Mouse (Mus musculus) erythroblast, embryonic 14.5 days (primary cell): Measurements from ENCODE around the gene Ambp. TPM values are rescaled to one million over a fixed set of nuclear protein-coding genes. Genes with fewer than 3 reads are reported as not detected.

ENCODE experiments used
- H3K27me3 ChIP-seq: 2 replicates; pipeline ENCODE4 v1.6.1; 2012; ENCODE audit warnings: inconsistent platforms; ENCODE audit not compliant: control insufficient read depth
- H3K36me3 ChIP-seq: 2 replicates; pipeline ENCODE4 v1.6.1; 2012; ENCODE audit warnings: mild to moderate bottlenecking, inconsistent platforms; ENCODE audit not compliant: control insufficient read depth
- H3K4me1 ChIP-seq: 2 replicates; pipeline ENCODE4 v1.6.1; 2012; ENCODE audit warnings: inconsistent platforms; ENCODE audit not compliant: control insufficient read depth
- H3K4me3 ChIP-seq: replicated peaks from 2 replicates; pipeline ENCODE3; 2012; ENCODE audit warnings: moderate library complexity, mild to moderate bottlenecking, inconsistent platforms
- H3K9me3 ChIP-seq: 2 replicates; pipeline ENCODE4 v1.6.1; 2012; ENCODE audit warnings: low read length, inconsistent platforms, mixed read lengths; ENCODE audit not compliant: control insufficient read depth
- GATA1 ChIP-seq: IDR thresholded peaks from 2 replicates; pipeline ENCODE4 v1.6.1; 2012; ENCODE audit warnings: low read length, inconsistent platforms, mixed read lengths
- TAL1 ChIP-seq: IDR thresholded peaks from 3 replicates; pipeline ENCODE4 v1.6.1; 2012; ENCODE audit warnings: low read length, inconsistent platforms, mixed read lengths
- polyA plus RNA-seq: library from polyadenylated mRNA; stranded (reverse); fragments of >175 nt; gene quantifications from 2 replicates; pipeline ENCODE4 v1.2.3, GENCODE M21; 2012

Ambp gene
- polyA plus RNA-seq, result 0.25 and 0.71 TPM in 2 replicates

- H3K4me1 ChIP-seq, result no peaks in the 10 kb centered on the region
- no peak for TF ChIP-seq GATA1
- H3K27me3 ChIP-seq, result no peaks in the 10 kb centered on the region
- H3K36me3 ChIP-seq, result peaks cover 5% of the 10 kb centered on the region; the same call in 1 of the 2 replicates
- H3K4me3 ChIP-seq, result peak within 1 kb of the TSS; percentile 56
- H3K9me3 ChIP-seq, result no peaks in the 10 kb centered on the region
Observed at GRCm38 (mm10) chr4:63154699-63155098, at the start of gene Ambp. TSS of gene Ambp (minus strand) at chr4:63154799.

GRCm38 (mm10) chr4:63203874-63204273, 49.3 kb upstream of the Ambp start:
- Histone ChIP-seq H3K36me3 (no peaks in the 10 kb centered on the region), H3K27me3 (no peaks in the 10 kb centered on the region), H3K4me1 (no peaks in the 10 kb centered on the region), H3K4me3 (no peak overlapping the region), H3K9me3 (no peaks in the 10 kb centered on the region)
- TF ChIP-seq GATA1 (no peak), TAL1 (no peak)

GRCm38 (mm10) chr4:63199366-63199765, 44.8 kb upstream of the Ambp start:
- H3K4me1 ChIP-seq, result no peaks in the 10 kb centered on the region
- TF ChIP-seq GATA1 (no peak), TAL1 (no peak)
- H3K4me3 ChIP-seq, result no peak overlapping the region
- H3K9me3 ChIP-seq, result no peaks in the 10 kb centered on the region
- no peaks in the 10 kb centered on the region for H3K27me3 ChIP-seq
- no peaks in the 10 kb centered on the region for H3K36me3 ChIP-seq

DNA sequence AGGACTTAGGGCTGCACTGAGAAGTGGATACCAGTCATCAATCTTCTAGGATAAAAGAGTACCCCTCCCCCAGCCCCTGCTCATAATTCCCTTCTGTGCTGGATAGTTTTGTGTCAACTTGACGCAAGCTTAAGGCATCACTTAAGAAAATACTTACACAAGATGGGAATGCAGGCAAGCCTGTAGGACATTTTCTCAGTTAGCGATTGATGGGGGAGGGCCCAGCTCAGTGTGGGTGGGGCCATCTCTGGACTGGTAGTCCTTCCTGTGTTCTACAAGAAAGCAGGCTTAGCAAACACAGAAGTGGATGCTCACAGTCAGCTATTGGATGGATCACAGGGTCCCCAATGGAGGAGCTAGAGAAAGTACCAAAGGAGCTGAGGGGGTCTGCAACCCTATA, 39.8 kb upstream of the Ambp start:
- H3K4me1 ChIP-seq, result no peaks in the 10 kb centered on the region
- H3K36me3 ChIP-seq, result no peaks in the 10 kb centered on the region
- no peak overlapping the region for H3K4me3 ChIP-seq
- no peaks in the 10 kb centered on the region for H3K27me3 ChIP-seq
- no peaks in the 10 kb centered on the region for H3K9me3 ChIP-seq
- no peak for TF ChIP-seq GATA1
- TF ChIP-seq TAL1, result no peak

- Histone ChIP-seq H3K9me3 (no peaks in the 10 kb centered on the region), H3K36me3 (no peaks in the 10 kb centered on the region), H3K4me1 (no peaks in the 10 kb centered on the region), H3K4me3 (no peak overlapping the region), H3K27me3 (no peaks in the 10 kb centered on the region)
- TF ChIP-seq TAL1 (no peak), GATA1 (no peak)
Observed at GRCm38 (mm10) chr4:63191641-63192040, 37.0 kb upstream of the Ambp start.

DNA sequence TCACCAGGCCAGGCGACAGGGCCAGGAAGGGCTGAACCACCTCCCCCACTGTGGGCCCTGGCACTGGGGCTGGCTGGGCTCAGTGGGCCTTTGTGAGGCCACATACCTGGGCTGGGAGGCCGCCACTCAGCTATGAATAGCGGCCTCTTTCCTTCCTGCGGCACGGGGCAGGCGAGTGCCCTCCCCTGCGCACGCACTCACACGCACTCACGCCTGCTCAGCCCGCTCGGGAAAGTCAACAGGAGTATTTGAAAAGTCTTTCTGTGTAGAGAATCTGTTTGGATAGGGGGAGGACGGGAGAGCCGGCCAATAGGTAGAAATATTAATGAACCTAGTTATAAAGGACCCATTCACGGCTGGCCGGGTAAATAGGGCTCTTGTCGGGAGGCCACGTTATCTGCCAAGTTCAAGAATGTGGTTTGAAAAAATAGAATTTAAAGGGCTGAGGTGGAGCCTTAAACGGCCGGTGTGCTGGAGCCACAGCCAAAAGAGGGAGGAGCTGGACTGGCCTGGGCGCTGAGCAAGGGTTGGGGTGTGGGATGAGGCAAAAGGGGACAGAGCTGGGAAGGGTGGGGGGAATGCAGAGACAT, 31.8 kb upstream of the Ambp start:
- H3K4me1 ChIP-seq, result no peaks in the 10 kb centered on the region
- H3K27me3 ChIP-seq, result no peaks in the 10 kb centered on the region
- H3K4me3 ChIP-seq, result no peak overlapping the region
- no peaks in the 10 kb centered on the region for H3K9me3 ChIP-seq
- TF ChIP-seq TAL1 (no peak), GATA1 (no peak)
- no peaks in the 10 kb centered on the region for H3K36me3 ChIP-seq

DNA sequence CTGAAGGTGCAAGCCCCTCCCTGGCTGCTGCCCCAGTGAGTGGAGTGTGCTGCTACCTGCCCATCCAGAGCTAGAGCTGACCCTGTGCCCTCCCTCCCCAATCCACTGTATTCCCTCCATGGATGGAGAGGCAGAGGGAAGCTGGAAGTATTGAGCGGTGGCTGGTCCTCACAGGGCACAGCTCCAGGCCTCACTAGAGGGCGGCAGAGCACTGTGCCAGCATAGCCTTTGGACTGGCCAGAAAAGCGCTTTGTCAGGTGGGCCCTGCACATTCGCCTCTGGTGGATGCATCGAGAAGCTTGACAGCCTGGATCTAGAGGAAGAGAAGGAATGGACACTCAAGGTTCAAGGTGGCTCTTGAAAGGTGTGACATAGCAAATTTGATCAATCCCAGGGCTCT, 27.0 kb upstream of the Ambp start:
- Histone ChIP-seq H3K4me3 (no peak overlapping the region), H3K36me3 (no peaks in the 10 kb centered on the region), H3K27me3 (no peaks in the 10 kb centered on the region), H3K4me1 (no peaks in the 10 kb centered on the region), H3K9me3 (no peaks in the 10 kb centered on the region)
- TF ChIP-seq GATA1 (no peak), TAL1 (no peak)

DNA sequence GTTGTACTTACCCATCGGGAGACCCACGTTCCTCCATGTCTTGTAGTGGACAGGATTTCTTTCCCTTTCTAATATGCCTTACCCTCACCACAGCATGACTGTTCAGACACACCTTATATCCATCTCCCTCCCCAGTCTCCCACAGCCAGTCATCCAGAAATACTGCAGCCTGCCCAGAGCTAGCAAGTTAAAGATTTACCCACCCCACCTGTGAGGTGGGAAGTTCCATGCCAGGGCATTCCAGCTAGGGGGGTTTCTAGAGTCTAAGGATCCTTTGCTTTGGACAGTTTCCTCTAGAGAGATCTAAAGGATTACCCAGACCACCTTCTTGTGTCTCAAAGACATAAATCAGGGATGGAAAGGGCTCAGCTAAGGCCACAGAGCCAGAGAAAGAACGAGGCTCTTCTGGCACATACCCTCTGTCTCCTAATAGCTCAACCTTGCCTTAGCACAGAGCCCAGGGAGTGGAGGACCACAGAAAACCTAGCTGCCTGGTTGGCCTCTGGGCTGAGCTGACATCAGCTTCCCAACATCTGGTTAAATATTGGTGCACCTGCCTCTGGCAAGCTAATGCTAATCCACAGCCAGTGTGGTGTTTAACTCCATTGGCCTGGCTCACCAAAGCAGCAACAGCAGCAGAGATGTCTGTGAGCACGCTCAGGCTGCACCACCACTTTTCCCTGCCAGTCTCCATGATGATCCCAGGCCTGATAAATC, 17.5 kb upstream of the Ambp start, which contains the start of gene Kif12:
Gene Kif12, minus strand, starts transcription at position 163 of the 717 bp plus-strand sequence.
- H3K9me3 ChIP-seq, result no peaks in the 10 kb centered on the region
- TF ChIP-seq TAL1 (no peak), GATA1 (no peak)
- H3K4me1 ChIP-seq, result no peaks in the 10 kb centered on the region
- no peaks in the 10 kb centered on the region for H3K27me3 ChIP-seq
- peak within 1 kb of the TSS; percentile 45 for H3K4me3 ChIP-seq
- no peaks in the 10 kb centered on the region; the same call in 1 of the 2 replicates for H3K36me3 ChIP-seq

- Histone ChIP-seq H3K27me3 (no peaks in the 10 kb centered on the region), H3K4me1 (no peaks in the 10 kb centered on the region), H3K36me3 (no peaks in the 10 kb centered on the region; the same call in 1 of the 2 replicates), H3K4me3 (peak overlapping the region; percentile 45), H3K9me3 (no peaks in the 10 kb centered on the region)
- TF ChIP-seq GATA1, result no peak
- no peak for TF ChIP-seq TAL1
Observed at GRCm38 (mm10) chr4:63171122-63171521, 16.5 kb upstream of the Ambp start.

GRCm38 (mm10) chr4:63170061-63170460, 15.5 kb upstream of the Ambp start:
- TF ChIP-seq TAL1 (no peak), GATA1 (no peak)
- Histone ChIP-seq H3K4me1 (no peaks in the 10 kb centered on the region), H3K27me3 (no peaks in the 10 kb centered on the region), H3K9me3 (no peaks in the 10 kb centered on the region), H3K36me3 (no peaks in the 10 kb centered on the region; the same call in 1 of the 2 replicates), H3K4me3 (no peak overlapping the region)
